Mouse (Mus musculus) olfactory bulb, adult 2 months (tissue): ENCODE data around the gene Tmem167. TPM values are rescaled to one million over a fixed set of nuclear protein-coding genes. Genes with fewer than 3 reads are reported as not detected.

Source experiments
- H3K27ac ChIP-seq: fragments of 200-500 bp; 2 replicates; pipeline ENCODE4 v1.5.1; 2012; ENCODE audit warnings: low read depth, low read length; ENCODE audit not compliant: insufficient read depth
- H3K4me1 ChIP-seq: fragments of 200-500 bp; 2 replicates; pipeline ENCODE4 v1.6.1; 2012; ENCODE audit warnings: low read length; ENCODE audit not compliant: control insufficient read depth, insufficient read depth
- H3K4me3 ChIP-seq: fragments of 200-500 bp; 2 replicates; pipeline ENCODE4 v1.5.1; 2012; ENCODE audit warnings: mild to moderate bottlenecking, low read depth, low read length, moderate library complexity; ENCODE audit not compliant: insufficient read depth
- CTCF ChIP-seq: fragments of 200-500 bp; IDR thresholded peaks from 2 replicates; pipeline ENCODE4 v1.5.1; 2012; ENCODE audit warnings: low read depth, mild to moderate bottlenecking, low read length, moderate library complexity; ENCODE audit not compliant: insufficient read depth
- POLR2A ChIP-seq: fragments of 200-500 bp; IDR thresholded peaks from 2 replicates; pipeline ENCODE4 v1.6.1; 2012; ENCODE audit warnings: mild to moderate bottlenecking, low read depth, low read length, moderate library complexity; ENCODE audit not compliant: insufficient read depth
- WGBS: fragments of 180-500 bp; shearing (Covaris S2); methylation state at CpG from one replicate; pipeline ENCODE4 v1.1.7; 2018; 5-methylcytosine and 5-hydroxymethylcytosine counted together
- polyA plus RNA-seq: library from polyadenylated mRNA; stranded (reverse); fragments of >200 nt; gene quantifications from 2 replicates; pipeline ENCODE4 v1.2.4, GENCODE M21; 2012; ENCODE audit warnings: low replicate concordance; ENCODE audit not compliant: missing spikeins, insufficient read depth, insufficient read length

The Tmem167 gene
- polyA plus RNA-seq, 1 experiment: not detected

- TF ChIP-seq POLR2A (no peak), CTCF (no peak)
- Histone ChIP-seq H3K4me3 (no peak overlapping the region), H3K27ac (no peak overlapping the region), H3K4me1 (no peaks in the 10 kb centered on the region)
These were observed 82.5 kb downstream of the Tmem167 start for GRCm38 (mm10) chr13:90171390-90171789.

GRCm38 (mm10) chr13:90175662-90176061, 86.7 kb downstream of the Tmem167 start:
- 82% methylated on average over 2 of the region's 2 CpGs for WGBS
- Histone ChIP-seq H3K4me1 (no peaks in the 10 kb centered on the region), H3K4me3 (no peak overlapping the region), H3K27ac (no peak overlapping the region)
- TF ChIP-seq CTCF (no peak), POLR2A (no peak)

- Histone ChIP-seq H3K4me3 (no peak overlapping the region), H3K27ac (no peak overlapping the region), H3K4me1 (no peaks in the 10 kb centered on the region)
- no peak for TF ChIP-seq CTCF
- TF ChIP-seq POLR2A: no peak
These were observed 93.3 kb downstream of the Tmem167 start for GRCm38 (mm10) chr13:90182262-90182661.

- no peak overlapping the region for H3K4me3 ChIP-seq
- 82% methylated on average over 7 of the region's 7 CpGs for WGBS
- no peaks in the 10 kb centered on the region for H3K4me1 ChIP-seq
- TF ChIP-seq POLR2A (no peak), CTCF (no peak)
- no peak overlapping the region for H3K27ac ChIP-seq
These were observed 94.6 kb downstream of the Tmem167 start for GRCm38 (mm10) chr13:90183536-90183935.

GRCm38 (mm10) chr13:90186694-90187093, 97.8 kb downstream of the Tmem167 start:
- H3K4me1 ChIP-seq: no peaks in the 10 kb centered on the region
- WGBS: 67% methylated on average over 2 of the region's 2 CpGs
- no peak overlapping the region for H3K4me3 ChIP-seq
- no peak overlapping the region for H3K27ac ChIP-seq
- no peak for TF ChIP-seq CTCF
- no peak for TF ChIP-seq POLR2A

GRCm38 (mm10) chr13:90188021-90188420, 99.1 kb downstream of the Tmem167 start:
- H3K4me3 ChIP-seq: no peak overlapping the region
- 74% methylated on average over 1 of the region's 1 CpGs for WGBS
- TF ChIP-seq CTCF (no peak), POLR2A (no peak)

GRCm38 (mm10) chr13:90191794-90192193, 102.9 kb downstream of the Tmem167 start:
- H3K4me3 ChIP-seq: no peak overlapping the region
- no peak overlapping the region for H3K27ac ChIP-seq
- no peaks in the 10 kb centered on the region for H3K4me1 ChIP-seq
- TF ChIP-seq CTCF (no peak), POLR2A (no peak)
- WGBS: 89% methylated on average over 6 of the region's 6 CpGs

More at GRCm38 (mm10) chr13:90188021-90188420, 99.1 kb downstream of the Tmem167 start:
- no peak overlapping the region for H3K27ac ChIP-seq
- H3K4me1 ChIP-seq: no peaks in the 10 kb centered on the region

Other genes with a start within 250 kb of the Tmem167 start
- not detected in 2 replicates for gene Xrcc4, start 485 bp downstream of the Tmem167 start, polyA plus RNA-seq